Mouse (Mus musculus) WW6 (cell line): Measurements from ENCODE around the gene Hyls1.
A peak's percentile ranks its signal among the peaks of the same experiment; 100 is the strongest.
"Not testable (repeated sequence)": the region's sequence is repeated elsewhere in the genome, so short reads cannot be mapped to it uniquely, and the experiment has no call there.

Source experiments
- DNase-seq: peaks from one replicate; pipeline ENCODE4 v3.0.0-alpha.2; 2013; ENCODE audit warnings: low read depth, low spot score

The Hyls1 gene

DNA sequence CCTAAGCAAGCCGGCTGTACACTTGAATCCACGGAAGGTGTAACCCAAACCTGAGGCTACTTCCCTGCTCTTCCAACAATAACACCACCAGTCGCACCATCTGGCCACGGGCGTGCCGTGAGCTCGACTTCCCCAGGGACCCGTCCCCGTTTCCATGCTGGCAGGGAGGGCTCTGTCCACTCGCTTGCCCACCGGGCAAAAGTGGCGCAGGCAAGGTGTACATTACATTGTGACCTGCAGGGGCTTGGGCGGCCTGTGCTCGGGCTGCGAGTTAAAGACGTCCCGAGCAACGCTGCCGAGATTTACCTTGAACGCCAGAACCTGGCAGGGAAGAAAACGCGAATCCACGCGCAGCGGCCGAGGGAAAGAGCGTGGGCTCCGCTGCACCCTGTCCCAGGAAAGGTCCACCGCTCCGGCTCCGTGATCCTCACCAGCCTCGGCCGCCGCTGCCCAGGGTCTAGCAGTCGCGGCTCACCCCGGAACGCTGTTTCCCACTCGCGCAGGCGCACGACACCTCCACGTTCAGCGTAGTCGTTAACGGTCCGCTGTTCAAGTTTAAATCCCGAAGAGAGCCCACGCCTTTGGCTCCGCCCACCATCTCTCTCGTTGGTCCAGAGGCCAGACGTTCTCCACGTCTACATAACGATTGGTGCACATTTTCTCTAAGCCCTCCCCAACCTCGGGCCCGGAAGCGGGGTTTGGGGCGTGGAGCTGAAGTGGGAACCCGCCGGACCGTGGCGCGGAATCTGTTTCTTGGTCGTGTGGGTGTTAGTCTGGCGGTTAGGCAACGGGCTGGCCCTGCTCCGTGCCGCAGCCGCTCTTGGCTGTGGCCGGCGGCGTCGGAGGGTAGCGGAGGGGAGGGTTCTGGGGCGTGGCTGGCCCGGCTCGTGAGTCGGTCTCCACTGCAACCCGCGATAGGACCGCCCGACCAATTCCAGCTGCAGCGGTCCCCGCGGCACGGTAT, at the start of gene Hyls1, which contains the start of gene Pate2:
Hyls1 (minus strand) TSS at position 828 of the 964 bp plus-strand sequence.
Pate2 (plus strand) TSS at position 714 of the 964 bp plus-strand sequence.
- peak; percentile 93 for DNase-seq

DNA sequence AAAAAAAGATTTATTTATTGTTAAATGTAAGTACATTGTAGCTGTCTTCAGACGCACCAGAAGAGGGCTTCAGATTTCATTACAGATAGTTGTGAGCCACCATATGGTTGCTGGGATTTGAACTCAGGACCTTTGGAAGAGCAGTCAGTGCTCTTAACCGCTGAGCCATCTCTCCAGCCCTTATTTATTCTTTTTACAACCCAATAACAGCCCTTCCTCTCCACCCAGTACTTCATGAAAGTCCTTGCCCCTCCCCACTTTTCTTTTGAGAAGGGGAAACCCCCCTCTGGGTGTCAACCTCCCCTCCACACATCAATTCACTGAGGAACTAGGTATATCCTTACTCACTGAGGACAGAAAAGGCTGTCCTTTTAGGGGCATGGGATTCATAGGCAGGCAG, 46.6 kb upstream of the Hyls1 start:
- DNase-seq, result not testable (repeated sequence)

DNA sequence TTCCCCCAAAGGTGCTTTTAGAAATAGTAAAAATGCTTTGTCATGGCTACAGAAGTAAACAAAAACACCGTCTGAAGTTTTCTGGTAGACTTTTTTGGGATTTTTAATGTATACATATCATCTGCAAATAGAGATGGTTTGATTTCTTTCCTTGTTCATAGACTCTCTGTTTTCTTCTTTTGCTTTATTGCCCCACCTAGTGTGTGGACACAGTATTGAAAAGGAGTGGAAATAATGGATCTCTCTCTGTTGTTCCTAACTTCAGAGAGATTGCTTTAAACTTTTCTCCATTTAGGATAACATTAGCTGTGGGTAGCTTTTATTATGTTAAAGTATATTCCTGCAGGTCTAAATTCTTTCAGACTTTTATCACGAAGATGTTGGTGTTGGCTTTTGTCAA, 43.8 kb upstream of the Hyls1 start:
- no peak for DNase-seq

DNA sequence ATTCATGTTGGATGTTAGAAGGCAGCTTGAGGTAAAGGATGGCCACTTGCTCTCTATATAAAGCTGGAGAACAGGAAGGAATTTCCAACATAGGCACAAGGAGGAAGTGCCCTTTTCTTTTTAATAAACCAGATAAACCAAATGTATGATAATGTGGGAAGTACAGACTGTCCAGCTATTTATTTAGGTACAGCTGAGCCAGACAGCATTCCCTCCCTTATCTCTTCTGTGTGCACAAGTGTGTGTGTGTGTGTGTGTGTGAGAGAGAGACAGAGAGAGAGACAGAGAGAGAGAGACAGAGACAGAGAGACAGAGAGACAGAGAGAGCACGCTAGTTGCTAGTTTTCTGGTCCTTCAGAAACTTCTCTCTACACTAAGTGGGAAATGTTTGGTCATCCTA, 41.6 kb upstream of the Hyls1 start, which contains the start of gene Pate4:
Pate4 (minus strand) TSS at position 101 of the 400 bp plus-strand sequence.
- DNase-seq, result no peak

DNA sequence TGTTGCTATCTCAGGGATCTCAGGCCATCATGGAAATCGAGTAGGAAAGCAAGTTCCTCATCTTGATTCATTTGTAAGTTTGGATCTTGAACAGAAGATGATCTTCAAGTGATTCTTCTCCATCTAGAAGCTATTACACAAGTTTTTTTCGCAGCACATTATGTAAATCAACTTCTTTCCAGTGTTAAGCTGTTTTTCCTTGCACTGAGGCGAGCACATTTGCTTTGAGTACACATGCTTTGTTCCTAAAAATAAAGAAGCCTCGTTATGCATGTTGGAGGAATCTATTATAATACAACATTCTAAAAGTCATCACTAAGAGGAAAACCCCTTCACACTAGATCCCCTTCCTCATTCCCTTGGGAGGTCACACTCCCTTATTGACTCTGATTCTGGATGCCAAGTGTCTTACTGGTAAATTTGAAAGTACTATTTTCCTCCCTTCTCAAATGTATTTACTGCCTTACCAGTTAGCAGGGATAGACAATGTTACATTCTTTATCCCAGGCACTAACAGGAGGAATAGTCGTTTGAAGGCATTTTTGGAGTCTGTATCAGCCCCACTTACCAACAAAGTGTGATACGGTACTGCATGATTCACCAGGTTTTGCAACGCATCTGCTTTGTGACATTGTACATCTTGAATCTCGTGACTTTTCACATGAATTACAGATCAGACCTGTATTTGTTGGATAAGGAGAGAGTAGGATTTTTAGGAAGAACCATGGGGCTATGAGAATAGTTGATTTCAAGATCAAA, 37.6 kb upstream of the Hyls1 start:
- DNase-seq, result no peak

DNA sequence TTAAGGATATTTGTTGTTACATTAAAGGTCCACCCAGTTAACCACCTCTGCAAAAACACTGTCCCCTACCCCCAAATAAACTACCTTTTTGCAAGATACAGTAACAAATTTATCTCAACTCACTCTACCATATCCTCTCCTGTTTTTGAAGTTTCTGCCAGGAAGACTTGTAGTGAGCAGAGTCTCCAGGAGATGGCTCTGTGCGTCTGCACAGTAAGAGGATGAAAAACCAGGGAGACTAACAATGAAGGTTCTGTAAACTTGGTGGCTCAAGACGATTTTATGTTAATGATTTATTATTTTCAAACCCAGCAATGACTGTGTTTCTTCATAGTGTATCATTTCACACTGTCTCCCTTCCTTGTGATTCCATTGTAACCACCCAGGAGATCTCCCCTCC, 22.7 kb upstream of the Hyls1 start:
- no peak for DNase-seq

DNA sequence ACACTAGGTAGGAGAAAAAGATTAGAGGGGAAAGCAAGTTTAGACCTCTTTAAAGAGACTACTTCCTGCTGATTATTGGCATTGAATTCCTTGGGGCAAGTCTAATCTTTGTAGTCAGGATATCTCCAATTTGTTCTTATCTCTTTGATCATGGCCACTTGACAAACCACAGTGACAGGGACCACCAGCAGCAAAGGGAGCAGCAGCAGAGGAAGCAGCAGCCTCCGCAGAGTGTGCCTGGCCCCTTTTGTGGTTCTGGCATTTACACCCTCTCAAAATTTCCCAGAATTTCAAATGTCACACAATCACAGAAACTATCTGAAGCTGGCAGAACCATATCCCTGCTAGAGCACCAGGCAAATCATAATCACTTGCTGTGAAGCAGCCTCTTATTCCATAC, 17.5 kb upstream of the Hyls1 start:
- DNase-seq, result no peak

DNA sequence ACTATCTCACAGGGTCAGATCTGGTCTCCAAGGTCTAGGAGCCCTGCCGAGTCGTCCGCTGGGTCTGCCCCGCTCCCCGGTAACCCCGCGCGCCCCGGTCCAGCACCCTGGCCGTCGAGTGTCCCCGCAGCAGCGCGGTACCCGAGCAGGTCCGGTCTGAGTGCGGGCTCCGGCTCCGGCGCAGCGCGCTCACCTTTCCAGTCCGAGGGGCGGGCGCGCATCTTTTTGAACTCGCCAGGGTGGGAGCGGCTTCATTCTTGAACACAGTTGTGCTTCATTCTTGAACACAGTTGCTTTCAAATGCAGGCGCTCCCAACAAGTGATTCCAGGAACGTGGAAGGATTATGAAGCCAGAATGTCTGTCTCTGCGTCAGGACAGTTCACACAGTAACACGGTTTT, 4.2 kb upstream of the Hyls1 start:
- DNase-seq, result no peak

DNA sequence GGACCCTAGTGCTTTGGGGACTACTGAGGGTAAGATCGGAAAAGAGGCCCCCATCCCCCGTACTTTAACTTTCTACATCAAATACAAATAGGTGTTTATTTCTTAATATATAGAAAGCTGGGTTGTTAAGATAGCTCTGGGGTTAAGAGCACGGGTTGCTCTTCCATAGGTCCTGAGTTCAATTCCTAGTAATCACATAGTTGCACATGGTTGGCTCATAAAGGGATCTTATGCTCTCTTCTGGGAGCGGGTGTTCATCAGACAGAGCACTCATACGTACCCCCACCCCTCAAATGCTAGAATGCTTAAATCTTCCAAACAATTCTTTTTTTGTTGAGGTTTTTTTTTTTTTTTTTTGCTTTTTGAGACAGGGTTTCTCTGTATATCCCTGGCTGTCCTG, 465 bp upstream of the Hyls1 start:
- no peak for DNase-seq

DNA sequence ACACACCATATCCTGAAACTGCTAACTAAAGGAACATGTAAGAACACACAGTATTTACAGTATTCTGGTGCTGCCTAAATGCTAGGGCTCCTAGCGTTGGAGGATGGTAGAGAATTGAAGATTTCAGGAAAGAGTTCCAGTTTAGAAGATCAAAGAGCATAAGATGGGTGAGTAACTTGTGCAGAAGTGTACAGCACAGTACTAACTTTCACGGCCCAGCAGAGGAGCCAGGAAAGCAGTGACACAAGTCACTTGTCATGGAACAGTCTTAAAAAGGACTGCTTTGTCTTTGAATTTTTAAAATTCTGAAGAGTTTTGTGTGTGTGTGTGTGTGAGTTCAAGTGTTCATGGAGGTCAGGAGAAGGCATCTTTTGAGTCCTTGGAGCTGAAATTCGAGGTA, 2.2 kb downstream of the Hyls1 start:
- no peak for DNase-seq

DNA sequence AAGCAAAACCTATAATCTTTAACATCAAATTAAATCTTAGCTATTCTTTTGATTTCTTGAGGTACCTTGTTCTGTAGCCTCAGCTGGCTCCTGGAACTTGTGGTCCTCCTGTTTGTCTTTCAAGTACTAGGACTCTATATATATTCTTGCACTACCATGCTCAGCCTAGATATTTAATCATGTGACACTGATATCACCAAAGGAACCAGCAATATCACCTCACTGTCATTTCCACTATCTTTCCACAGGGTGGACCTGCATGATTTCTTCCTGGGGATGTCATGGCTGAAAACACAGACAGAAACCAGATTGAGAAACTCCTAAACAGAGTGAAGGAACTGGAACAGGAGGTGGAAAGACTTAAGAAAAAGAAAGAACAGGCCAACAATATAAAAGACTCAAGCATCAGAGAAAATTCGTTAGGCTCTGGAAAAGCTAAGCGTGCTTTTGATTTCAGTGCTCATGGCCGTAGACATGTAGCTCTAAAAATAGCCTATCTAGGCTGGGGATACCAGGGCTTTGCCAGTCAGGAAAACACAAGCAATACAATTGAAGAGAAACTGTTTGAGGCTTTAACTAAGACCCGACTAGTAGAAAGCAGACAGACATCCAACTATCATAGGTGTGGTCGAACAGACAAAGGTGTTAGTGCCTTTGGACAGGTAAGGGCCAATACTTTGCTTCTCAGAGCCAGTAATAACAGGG, 5.5 kb downstream of the Hyls1 start:
- no peak for DNase-seq

DNA sequence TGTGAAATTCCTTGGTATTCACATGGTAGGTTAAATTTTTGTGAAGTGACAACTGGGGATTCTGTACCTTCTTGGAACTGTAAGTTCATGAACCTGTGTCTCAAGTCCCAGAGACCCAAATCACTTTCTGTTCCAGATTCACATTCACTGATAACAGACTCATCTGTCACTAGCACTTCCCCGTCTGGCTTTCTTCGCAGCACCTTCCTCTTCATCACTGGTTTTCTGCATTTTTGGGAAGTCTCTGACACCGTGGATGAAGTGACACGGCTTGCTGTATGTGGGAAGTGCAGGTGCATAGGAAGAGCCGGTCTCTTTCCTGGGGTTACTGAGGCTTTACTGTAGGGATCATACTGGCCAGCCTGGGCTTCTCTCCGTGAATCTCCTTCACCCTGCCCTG, 8.6 kb downstream of the Hyls1 start:
- no peak for DNase-seq

DNA sequence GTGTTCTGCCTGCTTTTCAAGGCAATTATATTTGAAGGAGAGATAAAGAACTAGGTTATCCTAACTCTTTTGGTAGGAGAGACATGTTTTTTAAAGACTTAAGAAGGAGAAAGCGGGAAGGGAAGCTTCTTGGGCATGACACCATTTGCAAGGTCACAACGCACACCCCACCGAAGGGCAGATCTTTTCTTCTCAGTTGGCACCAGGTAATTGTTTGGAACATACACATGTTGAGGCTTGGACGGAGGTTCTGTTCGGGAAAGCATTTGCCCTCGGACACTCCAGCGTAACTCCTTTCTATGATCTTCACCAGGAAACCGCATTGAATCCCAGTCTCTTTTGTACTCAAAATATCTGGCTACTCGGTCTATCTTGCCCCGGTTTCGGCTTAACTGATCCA, 9.1 kb downstream of the Hyls1 start:
- DNase-seq, result no peak

DNA sequence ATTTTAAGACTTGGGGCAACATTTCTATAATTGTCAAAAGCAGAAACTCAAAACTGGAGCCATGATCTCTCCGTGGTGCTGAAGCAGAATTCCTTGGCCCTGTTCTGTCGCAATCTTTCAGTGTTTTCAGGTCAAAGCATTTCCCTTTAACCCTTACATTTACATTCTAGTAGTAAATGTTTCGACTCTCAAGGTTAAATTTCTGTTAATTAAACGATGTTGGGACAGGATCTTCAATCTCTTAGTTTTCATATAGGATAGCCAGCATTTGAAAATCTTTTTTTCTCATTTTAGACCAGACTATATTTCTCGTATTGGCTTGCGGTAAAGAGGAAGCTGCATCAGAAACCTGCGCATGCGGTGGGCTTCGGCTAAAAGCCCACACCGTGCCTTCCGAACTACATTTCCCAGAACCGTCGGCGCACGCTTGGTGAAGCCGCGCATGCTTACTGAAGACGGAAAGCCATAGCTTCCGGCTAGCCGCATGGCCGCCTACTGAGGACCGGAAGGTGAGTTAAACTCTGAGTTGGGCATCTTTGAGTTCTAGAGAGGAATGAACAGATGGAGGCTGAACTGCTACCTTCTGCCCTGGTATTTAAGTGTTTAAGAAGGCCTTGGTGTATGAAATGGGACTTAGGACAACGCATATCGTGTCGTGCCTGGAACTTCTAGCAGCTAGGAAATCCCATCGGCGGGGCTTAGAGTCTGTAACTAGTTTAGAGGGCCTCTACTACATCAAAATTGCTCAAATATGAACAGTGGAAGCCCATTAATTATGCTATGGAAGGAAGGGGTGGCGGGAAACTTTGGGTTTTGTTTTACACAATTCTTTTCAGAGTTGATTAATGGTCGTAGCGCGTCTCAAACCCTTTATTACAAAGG, 10.9 kb downstream of the Hyls1 start:
- DNase-seq, result peak; percentile 75

DNA sequence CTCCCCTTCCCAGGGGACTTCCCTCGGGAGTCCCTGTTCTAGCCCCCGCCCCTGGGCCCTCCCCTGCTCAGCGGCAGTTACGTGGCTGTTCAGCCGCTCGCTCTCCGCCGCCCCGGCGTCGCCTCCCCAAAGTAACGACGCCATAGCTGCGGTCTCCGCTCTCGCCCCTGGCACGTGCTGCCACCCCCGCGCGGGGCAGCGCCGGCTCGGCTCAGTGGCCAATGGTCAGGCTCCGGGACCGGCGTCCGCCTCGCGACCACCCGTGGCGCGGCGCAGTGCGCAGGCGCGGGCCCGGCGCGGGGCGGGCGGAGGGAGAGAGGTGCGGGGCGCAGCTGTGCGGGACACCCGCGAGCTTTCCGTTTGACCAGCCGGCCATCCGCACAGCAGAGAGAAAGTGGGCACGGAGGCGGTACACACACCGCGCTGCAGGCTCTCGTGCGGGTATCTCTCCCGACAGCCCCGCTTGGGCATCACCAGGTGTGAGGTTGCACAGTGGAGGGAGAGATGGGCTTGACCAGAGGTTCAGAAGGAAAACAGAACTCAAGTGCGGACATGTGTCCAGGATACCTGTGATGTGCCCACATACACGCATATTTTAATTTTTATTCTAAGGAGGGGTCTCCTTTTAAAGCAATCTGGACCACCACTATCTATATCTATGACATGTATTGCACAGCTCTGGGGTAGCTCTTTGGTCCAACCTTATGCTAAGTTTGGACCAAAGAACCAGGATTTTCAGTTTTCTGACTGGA, 11.8 kb downstream of the Hyls1 start, which contains the start of the genes Ddx25 and Pus3:
Ddx25 (minus strand) TSS at position 272 of the 752 bp plus-strand sequence.
Pus3 (plus strand) TSS at position 339 of the 752 bp plus-strand sequence.
- DNase-seq, result no peak

DNA sequence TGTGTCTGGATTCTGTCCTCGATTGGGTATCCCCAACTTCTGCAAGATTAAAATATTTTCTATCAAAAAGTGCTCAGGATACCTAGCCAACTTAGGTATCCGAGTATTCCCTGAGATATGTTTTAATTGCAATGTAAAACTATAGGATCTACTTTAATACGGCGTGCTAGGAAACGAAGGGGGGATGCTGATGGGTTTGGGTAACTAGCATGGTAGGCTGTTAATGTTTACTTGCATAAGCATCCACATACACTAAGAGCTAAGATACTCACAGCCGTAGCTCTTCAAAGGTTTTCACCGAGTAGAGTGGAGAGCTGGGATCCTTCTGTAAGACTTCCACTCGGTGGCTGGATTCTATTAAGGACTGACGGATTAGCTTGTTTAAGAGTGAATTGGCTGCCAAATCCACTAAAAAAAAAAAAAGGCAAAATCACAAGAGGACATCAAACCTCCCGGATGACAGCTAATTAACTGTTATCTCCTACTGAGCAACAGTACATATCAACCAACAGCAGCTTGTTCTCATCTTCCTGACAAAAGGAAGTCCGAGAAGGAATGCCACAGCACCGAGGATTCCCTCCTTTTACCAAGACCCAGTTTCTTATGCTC, 13.6 kb downstream of the Hyls1 start:
- no peak for DNase-seq

DNA sequence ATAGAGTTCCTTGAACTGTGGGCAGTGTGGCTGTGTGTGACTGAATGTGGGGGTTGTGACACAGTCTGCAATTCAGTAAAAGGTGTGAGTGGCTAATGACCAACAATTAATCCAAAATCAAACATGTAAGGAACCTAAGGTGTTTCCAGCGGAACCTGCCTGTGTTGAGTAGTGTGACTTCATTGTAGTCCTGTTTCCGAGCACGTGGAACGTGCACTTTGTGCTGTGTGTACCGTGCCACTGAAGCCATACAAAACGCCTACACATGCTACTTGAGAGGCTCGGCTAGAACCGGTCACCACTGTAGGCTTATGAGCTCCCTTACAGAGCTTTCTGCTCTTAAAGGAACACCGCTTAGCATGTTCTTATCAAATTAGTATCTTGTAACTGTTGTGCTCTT, 21.7 kb downstream of the Hyls1 start:
- no peak for DNase-seq

DNA sequence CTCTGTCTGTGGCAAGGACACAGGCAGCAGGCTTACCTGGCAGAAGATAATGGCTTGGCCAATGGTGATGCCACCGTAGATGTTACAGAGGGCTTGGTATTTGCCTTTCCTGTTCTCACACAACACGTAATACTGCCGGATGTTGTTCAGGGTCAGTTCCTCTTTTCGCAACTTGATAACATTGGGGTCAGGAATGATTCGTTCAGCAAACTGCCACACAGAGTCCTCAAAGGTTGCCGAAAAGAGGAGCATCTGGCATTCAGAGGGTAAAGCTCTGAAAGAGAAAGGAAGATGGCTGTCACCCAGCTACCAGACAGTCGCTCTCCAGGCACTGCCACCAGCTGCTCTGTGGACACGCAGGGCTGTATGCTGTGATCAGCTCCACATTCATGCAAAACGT, 23.5 kb downstream of the Hyls1 start:
- no peak for DNase-seq

DNA sequence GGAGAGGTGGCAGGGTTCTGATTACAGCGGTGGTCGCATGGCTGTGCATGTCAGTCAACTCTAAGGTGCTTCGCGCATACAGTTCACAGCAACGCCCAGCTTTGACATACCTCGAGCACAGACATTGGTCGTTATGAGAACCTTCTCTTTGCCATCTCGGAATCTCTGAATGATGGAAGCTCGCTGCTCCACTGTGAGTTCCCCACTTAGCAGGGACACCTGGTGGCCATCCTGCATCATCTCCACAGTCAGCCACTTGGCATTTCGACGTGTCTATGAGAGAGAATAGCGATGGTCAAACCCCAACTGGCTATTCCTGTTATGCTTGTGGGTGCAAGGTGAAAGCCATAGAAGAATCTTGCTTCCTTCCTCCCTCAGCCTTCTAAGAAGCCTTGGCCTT, 24.5 kb downstream of the Hyls1 start:
- no peak for DNase-seq

DNA sequence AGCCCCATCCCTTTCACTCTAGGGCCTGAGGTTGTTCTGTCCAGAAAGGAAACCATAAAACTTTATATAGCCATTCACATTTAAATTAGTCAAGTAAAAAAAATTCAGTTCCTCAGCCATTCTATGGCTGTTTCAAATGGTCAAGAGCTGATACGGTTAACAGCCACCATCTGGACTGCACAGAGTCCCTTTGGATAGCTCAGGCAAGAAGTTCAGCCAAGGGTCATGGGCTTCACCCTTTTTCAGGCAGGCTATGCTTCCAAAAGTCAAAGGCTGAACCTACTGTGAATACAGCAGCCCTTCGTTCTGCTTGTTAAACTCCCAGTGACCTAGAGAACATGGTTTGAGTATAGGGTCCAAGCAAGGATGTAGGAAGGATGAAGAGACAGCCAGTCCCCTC, 25.5 kb downstream of the Hyls1 start:
- DNase-seq, result no peak
